Mouse (Mus musculus) testis, adult 2 months (tissue): ENCODE measurements around the gene Rps19. TPM values are rescaled to one million over a fixed set of nuclear protein-coding genes. Genes with fewer than 3 reads are reported as not detected.

Experiments used
- H3K27ac ChIP-seq: fragments of 200-500 bp; 2 replicates; pipeline ENCODE4 v1.5.1; 2012; ENCODE audit warnings: low read depth, low read length; ENCODE audit not compliant: control insufficient read depth, insufficient read depth
- H3K27me3 ChIP-seq: fragments of 200-500 bp; 2 replicates; pipeline ENCODE4 v1.6.1; 2012; ENCODE audit warnings: mild to moderate bottlenecking, low read length, moderate library complexity; ENCODE audit not compliant: control insufficient read depth, insufficient read depth
- H3K36me3 ChIP-seq: fragments of 200-500 bp; 2 replicates; pipeline ENCODE4 v1.6.1; 2012; ENCODE audit warnings: mild to moderate bottlenecking, low read length; ENCODE audit not compliant: control insufficient read depth, insufficient read depth
- H3K4me1 ChIP-seq: fragments of 200-500 bp; 2 replicates; pipeline ENCODE4 v1.6.1; 2012; ENCODE audit warnings: low read length; ENCODE audit not compliant: control insufficient read depth, insufficient read depth
- H3K4me3 ChIP-seq: fragments of 200-500 bp; 2 replicates; pipeline ENCODE4 v1.5.1; 2012; ENCODE audit warnings: low read depth, mild to moderate bottlenecking, low read length, moderate library complexity, mixed read lengths; ENCODE audit not compliant: control insufficient read depth
- CTCF ChIP-seq: fragments of 200-500 bp; IDR thresholded peaks from 2 replicates; pipeline ENCODE4 v1.5.1; 2012; ENCODE audit warnings: low read depth, mild to moderate bottlenecking, inconsistent platforms, low read length, moderate library complexity; ENCODE audit not compliant: control insufficient read depth, insufficient read depth, insufficient replicate concordance
- POLR2A ChIP-seq: fragments of 200-500 bp; IDR thresholded peaks from 2 replicates; pipeline ENCODE4 v1.6.1; 2012; ENCODE audit warnings: low read depth, mild to moderate bottlenecking, inconsistent platforms, low read length, moderate library complexity; ENCODE audit not compliant: control insufficient read depth
- polyA plus RNA-seq: library from polyadenylated mRNA; depleted of rRNA; stranded (reverse); fragments of >200 nt; gene quantifications from 2 replicates; pipeline ENCODE4 v1.2.3, GENCODE M21; 2012

Rps19 gene
- polyA plus RNA-seq, 1 experiment: 122 TPM

GRCm38 (mm10) chr7:24897959-24898358 lies 13.8 kb downstream of the Rps19 start:
- Histone ChIP-seq H3K4me1 (peaks cover 3% of the 10 kb centered on the region; the same call in 1 of the 2 replicates), H3K27me3 (no peaks in the 10 kb centered on the region), H3K4me3 (no peak overlapping the region), H3K27ac (no peak overlapping the region), H3K36me3 (no peaks in the 10 kb centered on the region)
- TF ChIP-seq CTCF (no peak), POLR2A (no peak)

DNA sequence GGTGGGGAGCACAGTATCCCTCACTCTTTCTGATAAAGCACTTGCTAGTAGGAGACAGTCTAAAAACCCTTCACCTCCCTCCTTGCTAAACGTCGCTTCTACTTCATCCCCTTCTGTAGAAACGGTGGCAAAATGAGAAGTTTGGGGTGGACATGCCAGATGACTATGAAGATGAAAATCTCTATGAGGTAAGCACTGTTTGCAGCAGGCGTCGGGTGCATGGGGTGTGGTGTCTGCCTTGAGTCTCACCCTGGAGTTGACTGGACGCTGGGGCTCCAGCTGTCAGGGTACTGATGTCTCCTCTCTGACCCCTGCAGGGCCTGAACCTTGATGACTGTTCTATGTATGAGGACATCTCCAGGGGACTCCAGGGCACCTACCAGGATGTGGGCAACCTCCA lies 16.9 kb downstream of the Rps19 start:
- no peaks in the 10 kb centered on the region for H3K36me3 ChIP-seq
- no peak for TF ChIP-seq POLR2A
- no peak for TF ChIP-seq CTCF
- no peak overlapping the region for H3K4me3 ChIP-seq
- H3K4me1 ChIP-seq: peaks cover 3% of the 10 kb centered on the region; the same call in 1 of the 2 replicates
- H3K27me3 ChIP-seq: no peaks in the 10 kb centered on the region
- no peak overlapping the region for H3K27ac ChIP-seq

- TF ChIP-seq CTCF (no peak), POLR2A (no peak)
- H3K36me3 ChIP-seq: no peaks in the 10 kb centered on the region
- H3K4me1 ChIP-seq: peaks cover 3% of the 10 kb centered on the region; the same call in 1 of the 2 replicates
- no peak overlapping the region for H3K27ac ChIP-seq
- H3K4me3 ChIP-seq: no peak overlapping the region
- H3K27me3 ChIP-seq: no peaks in the 10 kb centered on the region
These were observed 17.7 kb downstream of the Rps19 start for GRCm38 (mm10) chr7:24901842-24902241.

GRCm38 (mm10) chr7:24902264-24902629 lies 18.1 kb downstream of the Rps19 start:
- Histone ChIP-seq H3K27me3 (no peaks in the 10 kb centered on the region), H3K27ac (peak overlapping the region; percentile 56; the same call in 1 of the 2 replicates), H3K4me1 (peaks cover 3% of the 10 kb centered on the region; the same call in 1 of the 2 replicates), H3K36me3 (no peaks in the 10 kb centered on the region), H3K4me3 (peak overlapping the region; percentile 71)
- TF ChIP-seq CTCF (no peak), POLR2A (no peak)

DNA sequence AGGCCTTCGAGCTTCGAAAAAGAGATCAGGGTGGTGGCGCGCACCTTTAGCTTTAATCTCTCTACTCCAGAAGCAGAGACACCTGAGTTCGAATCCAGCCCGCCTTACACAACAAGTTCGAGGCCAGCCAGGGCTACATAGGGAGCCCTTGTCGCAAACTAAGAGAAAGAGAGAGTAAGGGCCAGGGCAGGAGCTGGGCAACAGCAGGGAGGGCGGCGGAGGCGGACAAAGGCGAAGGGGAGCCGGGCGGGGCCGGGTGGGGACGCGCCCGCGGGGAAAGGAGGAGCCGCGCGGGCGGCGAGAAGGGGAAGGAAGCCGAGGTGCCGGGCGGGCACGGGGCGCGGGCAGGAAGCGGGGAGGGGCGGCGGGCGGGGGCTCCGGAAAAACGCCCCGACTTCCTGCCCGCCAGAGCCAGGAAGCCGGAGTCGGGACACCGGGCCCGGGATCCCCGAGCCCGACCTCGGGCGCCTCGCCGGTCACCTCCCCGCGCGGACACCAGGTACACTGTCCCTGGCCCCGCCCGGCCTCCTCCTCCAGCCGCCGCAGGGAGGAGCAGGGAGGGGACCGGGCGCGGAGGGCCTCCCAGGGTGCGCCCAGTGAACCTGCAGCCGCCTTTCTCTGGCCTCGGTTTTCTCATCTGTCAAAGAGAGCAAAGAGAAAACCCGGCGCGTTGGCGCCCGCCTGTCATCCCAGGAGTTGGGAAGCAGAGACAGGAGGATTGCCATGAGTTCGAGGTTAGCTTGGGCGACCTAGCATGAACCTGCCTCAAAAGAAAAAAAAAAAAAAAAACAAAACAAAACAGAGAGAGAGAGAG lies 18.7 kb downstream of the Rps19 start, which contains the start of gene Arhgef1:
Arhgef1 (plus strand) TSS at position 283 of the 814 bp plus-strand sequence.
- peak within 1 kb of the TSS; percentile 71 for H3K4me3 ChIP-seq
- no peaks in the 10 kb centered on the region for H3K36me3 ChIP-seq
- TF ChIP-seq CTCF (no peak), POLR2A (no peak)
- H3K4me1 ChIP-seq: peaks cover 3% of the 10 kb centered on the region; the same call in 1 of the 2 replicates
- H3K27me3 ChIP-seq: no peaks in the 10 kb centered on the region
- H3K27ac ChIP-seq: peak within 1 kb of the TSS; percentile 56

GRCm38 (mm10) chr7:24903444-24903825 lies 19.3 kb downstream of the Rps19 start:
- TF ChIP-seq CTCF (no peak), POLR2A (no peak)
- peak overlapping the region; percentile 71 for H3K4me3 ChIP-seq
- H3K27me3 ChIP-seq: no peaks in the 10 kb centered on the region
- no peaks in the 10 kb centered on the region for H3K36me3 ChIP-seq
- peaks cover 3% of the 10 kb centered on the region; the same call in 1 of the 2 replicates for H3K4me1 ChIP-seq
- peak overlapping the region; percentile 39; the same call in 1 of the 2 replicates for H3K27ac ChIP-seq

- no peaks in the 10 kb centered on the region for H3K27me3 ChIP-seq
- no peak overlapping the region for H3K27ac ChIP-seq
- peak overlapping the region; percentile 76 for H3K4me3 ChIP-seq
- H3K4me1 ChIP-seq: peaks cover 3% of the 10 kb centered on the region; the same call in 1 of the 2 replicates
- no peaks in the 10 kb centered on the region for H3K36me3 ChIP-seq
- TF ChIP-seq POLR2A (peak; percentile 47; the same call in 1 of the 2 replicates), CTCF (no peak)
These were observed 19.9 kb downstream of the Rps19 start for GRCm38 (mm10) chr7:24904070-24904483.
